ENCODE assay signal across 8 mouse cellular contexts in genomic region chr13:73405720-73406629, GRCm38 (mm10).
DNase-seq lines count a peak whose midpoint lies in the region; ATAC-seq and TF ChIP-seq lines count a peak whose summit lies in the region.

No protein-coding gene starts in this region.

- ATAC-seq in Patski: no peak

- CTCF ChIA-PET in Patski (lab: Charles Lee): interaction anchor here (0.9 kb wide), 1 partner anchor 20 kb away, joined by 3 read pairs; no protein-coding TSS in a partner anchor

- POLR2A ChIA-PET in Patski (lab: Charles Lee): no interaction called here

- DNase-seq in kidney, adult 18-20 months: peak; percentile 35
- DNase-seq in kidney, adult 11 months: no peak
- DNase-seq in Patski (ENCODE audit: low read depth, low spot score) (no peak), liver (peak; percentile 43)
- DNase-seq in fibroblast of lung, adult 2 months (ENCODE audit: low read depth): peak; percentile 15
- DNase-seq in heart, postnatal 4 days: peak; percentile 84
- DNase-seq in right cerebral cortex, postnatal 14 days: peak; percentile 48
- no peak for DNase-seq in spleen, adult 18-20 months

- in situ Hi-C loops in Patski (cut with MboI; ENCODE audit: low pct_unique_long_range_greater_than_20kb): no loop called here

- TF ChIP-seq CTCF in Patski (IDR thresholded peaks at IDR 0.05): peak; percentile 60

- peaks cover 59% of the 10 kb centered on the region for H3K27me3 ChIP-seq in Patski

Comparison
In these comparisons a context has a peak if more than half of its experiments do, and no peak if none do; other contexts are left out.
1. DNase-seq: peak in kidney, adult 18-20 months (single experiment), fibroblast of lung, adult 2 months (single experiment), heart, postnatal 4 days (single experiment), liver (single experiment) and right cerebral cortex, postnatal 14 days (single experiment); none in kidney, adult 11 months (single experiment), Patski (single experiment) and spleen, adult 18-20 months (0 of 2).